Mouse (Mus musculus): ENCODE data around the gene Gm572. TPM values are rescaled to one million over a fixed set of nuclear protein-coding genes. Genes with fewer than 3 reads are reported as not detected.

The Gm572 gene
- polyA plus RNA-seq, 1 experiment from 2014 or later, result not detected

- H3K4me1 ChIP-seq (ENCODE audit: control insufficient read depth, insufficient read depth, low read length), result peaks cover 7% of the 10 kb centered on the region
- no peak for ATAC-seq
- no peaks in the 10 kb centered on the region for H3K27me3 ChIP-seq (replicated peaks; ENCODE audit: control insufficient read depth, insufficient read depth, low read length)
- no peaks in the 10 kb centered on the region for H3K9me3 ChIP-seq (replicated peaks; ENCODE audit: control insufficient read depth, low read length)
- no peak overlapping the region for H3K9ac ChIP-seq (ENCODE audit: low read length)
- 90% methylated on average over 1 of the region's 1 CpGs for WGBS
- H3K27ac ChIP-seq (ENCODE audit: low read depth, low read length), result no peak overlapping the region
- H3K4me2 ChIP-seq (ENCODE audit: low read length), result no peak overlapping the region
- H3K4me3 ChIP-seq (ENCODE audit: low read depth, low read length), result no peak overlapping the region
- DNase-seq (ENCODE audit: low spot score), result no peak
- peaks cover 93% of the 10 kb centered on the region for H3K36me3 ChIP-seq (ENCODE audit: control insufficient read depth, insufficient read depth, low read length)
Measured at GRCm38 (mm10) chr4:148619805-148620204, 23.3 kb upstream of the Gm572 start.

DNA sequence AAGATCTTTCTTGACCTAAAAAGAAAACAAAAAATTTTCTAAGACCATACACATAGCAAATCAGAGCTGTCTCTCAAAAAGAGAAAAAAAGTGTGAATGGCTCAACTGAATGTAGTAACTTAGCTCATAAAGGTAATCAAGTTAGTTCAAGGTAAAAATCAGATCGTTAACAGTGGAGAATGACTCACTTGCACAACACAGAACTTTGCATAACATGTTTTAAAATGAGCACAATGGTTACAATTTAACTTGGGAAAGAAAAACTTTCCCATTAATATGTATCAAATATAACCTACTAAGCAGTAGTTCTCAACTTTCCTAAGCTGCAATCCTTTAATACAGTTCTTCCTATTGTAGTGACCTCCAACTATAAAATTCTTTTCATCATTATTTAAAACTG, 22.4 kb upstream of the Gm572 start:
- H3K4me3 ChIP-seq (ENCODE audit: low read depth, low read length), result no peak overlapping the region
- H3K27me3 ChIP-seq (replicated peaks; ENCODE audit: control insufficient read depth, insufficient read depth, low read length), result no peaks in the 10 kb centered on the region
- peaks cover 10% of the 10 kb centered on the region for H3K4me1 ChIP-seq (ENCODE audit: control insufficient read depth, insufficient read depth, low read length)
- ATAC-seq (no peak), DNase-seq (ENCODE audit: low spot score) (no peak)
- H3K27ac ChIP-seq (ENCODE audit: low read depth, low read length), result no peak overlapping the region
- 78% methylated on average over 1 of the region's 1 CpGs for WGBS
- no peaks in the 10 kb centered on the region for H3K9me3 ChIP-seq (replicated peaks; ENCODE audit: control insufficient read depth, low read length)
- H3K4me2 ChIP-seq (ENCODE audit: low read length), result no peak overlapping the region
- H3K9ac ChIP-seq (ENCODE audit: low read length), result no peak overlapping the region
- H3K36me3 ChIP-seq (ENCODE audit: control insufficient read depth, insufficient read depth, low read length), result peaks cover 89% of the 10 kb centered on the region

DNA sequence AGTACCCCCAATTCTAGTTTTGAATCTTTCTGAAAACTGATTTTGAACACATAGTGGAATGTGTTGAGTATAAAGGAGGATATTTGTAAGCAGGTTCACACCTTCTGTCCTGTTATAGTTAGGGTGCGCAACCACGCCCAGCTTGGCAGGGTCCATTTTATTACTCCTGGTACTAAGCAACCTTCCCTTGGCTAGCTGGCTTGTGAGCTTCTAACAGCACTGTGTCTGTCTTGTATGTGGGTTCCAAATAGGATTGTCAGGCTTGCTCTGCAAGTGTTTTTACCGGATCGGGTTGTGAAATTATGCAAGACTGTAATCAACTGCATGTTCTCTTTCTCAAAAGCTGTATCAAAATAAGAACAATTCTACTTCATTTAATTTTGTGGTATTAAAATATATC, 20.6 kb upstream of the Gm572 start:
- 92% methylated on average over 4 of the region's 4 CpGs for WGBS
- ATAC-seq (no peak), DNase-seq (ENCODE audit: low spot score) (no peak)
- Histone ChIP-seq H3K4me1 (ENCODE audit: control insufficient read depth, insufficient read depth, low read length) (peaks cover 10% of the 10 kb centered on the region), H3K36me3 (ENCODE audit: control insufficient read depth, insufficient read depth, low read length) (peaks cover 72% of the 10 kb centered on the region), H3K4me2 (ENCODE audit: low read length) (no peak overlapping the region), H3K27ac (ENCODE audit: low read depth, low read length) (no peak overlapping the region), H3K9me3 (replicated peaks; ENCODE audit: control insufficient read depth, low read length) (no peaks in the 10 kb centered on the region), H3K27me3 (replicated peaks; ENCODE audit: control insufficient read depth, insufficient read depth, low read length) (no peaks in the 10 kb centered on the region), H3K4me3 (ENCODE audit: low read depth, low read length) (no peak overlapping the region), H3K9ac (ENCODE audit: low read length) (no peak overlapping the region)

DNA sequence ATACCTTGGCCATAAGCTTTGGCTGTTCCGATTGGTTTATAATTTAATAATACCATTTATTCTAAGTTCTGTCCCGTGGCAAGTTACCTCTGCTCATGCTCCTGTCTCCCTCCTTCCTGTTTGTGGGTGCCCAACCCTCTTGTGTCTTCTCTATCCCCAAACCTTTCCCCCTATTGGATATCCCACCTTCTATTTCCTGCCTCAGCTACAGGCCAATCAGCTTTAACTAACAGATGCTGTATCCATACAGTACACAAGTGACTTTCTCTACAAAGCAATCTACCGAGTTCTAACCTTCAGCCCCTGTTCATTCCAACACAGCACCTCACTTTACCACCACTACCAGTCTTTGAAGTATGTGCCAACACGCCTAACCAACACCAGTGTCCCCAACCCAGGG, 19.5 kb upstream of the Gm572 start:
- H3K36me3 ChIP-seq (ENCODE audit: control insufficient read depth, insufficient read depth, low read length), result peaks cover 65% of the 10 kb centered on the region
- DNase-seq (ENCODE audit: low spot score), result no peak
- no peak overlapping the region for H3K27ac ChIP-seq (ENCODE audit: low read depth, low read length)
- no peaks in the 10 kb centered on the region for H3K27me3 ChIP-seq (replicated peaks; ENCODE audit: control insufficient read depth, insufficient read depth, low read length)
- ATAC-seq, result no peak
- H3K4me2 ChIP-seq (ENCODE audit: low read length), result no peak overlapping the region
- H3K4me1 ChIP-seq (ENCODE audit: control insufficient read depth, insufficient read depth, low read length), result peaks cover 10% of the 10 kb centered on the region
- H3K9me3 ChIP-seq (replicated peaks; ENCODE audit: control insufficient read depth, low read length), result no peaks in the 10 kb centered on the region
- 95% methylated on average over 4 of the region's 4 CpGs for WGBS
- H3K4me3 ChIP-seq (ENCODE audit: low read depth, low read length), result no peak overlapping the region
- H3K9ac ChIP-seq (ENCODE audit: low read length), result no peak overlapping the region

DNA sequence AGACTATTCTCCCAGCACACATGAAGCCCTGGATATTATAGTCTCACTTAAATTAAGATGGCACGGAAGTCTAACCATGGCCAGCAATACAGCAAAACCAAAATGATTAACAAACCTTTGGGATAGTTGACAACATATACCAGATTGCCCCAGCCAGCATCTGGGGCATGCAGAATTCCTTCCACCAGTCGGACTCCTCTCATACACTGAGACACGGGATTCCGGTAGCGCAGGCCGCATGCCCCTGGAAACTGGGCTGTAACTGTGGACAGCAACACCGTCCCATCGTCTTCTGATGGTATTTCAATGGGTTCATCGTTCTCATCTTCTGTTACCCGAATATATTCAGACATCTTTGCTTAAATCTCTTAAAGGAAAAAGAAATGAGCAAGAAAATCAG, 18.1 kb upstream of the Gm572 start:
- Histone ChIP-seq H3K4me3 (ENCODE audit: low read depth, low read length) (peak overlapping the region; percentile 100; the same call in 1 of the 2 replicates), H3K27ac (ENCODE audit: low read depth, low read length) (no peak overlapping the region), H3K36me3 (ENCODE audit: control insufficient read depth, insufficient read depth, low read length) (peaks cover 51% of the 10 kb centered on the region), H3K27me3 (replicated peaks; ENCODE audit: control insufficient read depth, insufficient read depth, low read length) (no peaks in the 10 kb centered on the region), H3K4me1 (ENCODE audit: control insufficient read depth, insufficient read depth, low read length) (peaks cover 10% of the 10 kb centered on the region), H3K4me2 (ENCODE audit: low read length) (peak overlapping the region; percentile 91), H3K9ac (ENCODE audit: low read length) (no peak overlapping the region), H3K9me3 (replicated peaks; ENCODE audit: control insufficient read depth, low read length) (no peaks in the 10 kb centered on the region)
- no peak for DNase-seq (ENCODE audit: low spot score)
- ATAC-seq, result no peak
- WGBS, result 87% methylated on average over 10 of the region's 10 CpGs

- peak; percentile 62 for DNase-seq (ENCODE audit: low spot score)
- Histone ChIP-seq H3K9me3 (replicated peaks; ENCODE audit: control insufficient read depth, low read length) (no peaks in the 10 kb centered on the region), H3K4me1 (ENCODE audit: control insufficient read depth, insufficient read depth, low read length) (peaks cover 10% of the 10 kb centered on the region), H3K4me3 (ENCODE audit: low read depth, low read length) (peak overlapping the region; percentile 100), H3K27ac (ENCODE audit: low read depth, low read length) (peak overlapping the region; percentile 96), H3K27me3 (replicated peaks; ENCODE audit: control insufficient read depth, insufficient read depth, low read length) (no peaks in the 10 kb centered on the region), H3K9ac (ENCODE audit: low read length) (peak overlapping the region; percentile 99), H3K36me3 (ENCODE audit: control insufficient read depth, insufficient read depth, low read length) (peaks cover 43% of the 10 kb centered on the region), H3K4me2 (ENCODE audit: low read length) (peak overlapping the region; percentile 91)
- peak; percentile 70 for ATAC-seq
- under 1% methylated on average over 57 of the region's 57 CpGs for WGBS
Measured at GRCm38 (mm10) chr4:148625756-148626622, 17.1 kb upstream of the Gm572 start.

GRCm38 (mm10) chr4:148626623-148627185, 16.4 kb upstream of the Gm572 start, which contains the start of gene Tardbp:
Gene Tardbp, minus strand, starts transcription at chr4:148627019.
- WGBS, result under 1% methylated on average over 51 of the region's 51 CpGs

GRCm38 (mm10) chr4:148627246-148627645, 15.9 kb upstream of the Gm572 start:
- no peak for DNase-seq (ENCODE audit: low spot score)
- H3K9me3 ChIP-seq (replicated peaks; ENCODE audit: control insufficient read depth, low read length), result no peaks in the 10 kb centered on the region
- H3K9ac ChIP-seq (ENCODE audit: low read length), result peak overlapping the region; percentile 53; the same call in 1 of the 2 replicates
- no peak overlapping the region for H3K27ac ChIP-seq (ENCODE audit: low read depth, low read length)
- H3K4me1 ChIP-seq (ENCODE audit: control insufficient read depth, insufficient read depth, low read length), result peaks cover 10% of the 10 kb centered on the region
- WGBS, result 63% methylated on average over 3 of the region's 3 CpGs
- peaks cover 30% of the 10 kb centered on the region for H3K36me3 ChIP-seq (ENCODE audit: control insufficient read depth, insufficient read depth, low read length)
- peak overlapping the region; percentile 100; the same call in 1 of the 2 replicates for H3K4me3 ChIP-seq (ENCODE audit: low read depth, low read length)
- no peaks in the 10 kb centered on the region for H3K27me3 ChIP-seq (replicated peaks; ENCODE audit: control insufficient read depth, insufficient read depth, low read length)
- peak; percentile 13 for ATAC-seq
- peak overlapping the region; percentile 91 for H3K4me2 ChIP-seq (ENCODE audit: low read length)

More at GRCm38 (mm10) chr4:148626623-148627185, 16.4 kb upstream of the Gm572 start, which contains the start of gene Tardbp:
- Histone ChIP-seq H3K9me3 (replicated peaks; ENCODE audit: control insufficient read depth, low read length) (no peaks in the 10 kb centered on the region), H3K4me2 (ENCODE audit: low read length) (peak within 1 kb of the TSS; percentile 91), H3K36me3 (ENCODE audit: control insufficient read depth, insufficient read depth, low read length) (peaks cover 36% of the 10 kb centered on the region), H3K27ac (ENCODE audit: low read depth, low read length) (peak within 1 kb of the TSS; percentile 96), H3K9ac (ENCODE audit: low read length) (peak within 1 kb of the TSS; percentile 99), H3K4me1 (ENCODE audit: control insufficient read depth, insufficient read depth, low read length) (peaks cover 10% of the 10 kb centered on the region), H3K27me3 (replicated peaks; ENCODE audit: control insufficient read depth, insufficient read depth, low read length) (no peaks in the 10 kb centered on the region), H3K4me3 (ENCODE audit: low read depth, low read length) (peak within 1 kb of the TSS; percentile 100)
- peak; percentile 98 for DNase-seq (ENCODE audit: low spot score)
- ATAC-seq, result peak; percentile 98

Data from forebrain, embryonic 14.5 days (tissue).